Mouse (Mus musculus) common myeloid progenitor, adult 5-6 weeks (primary cell): ENCODE results near the gene Ly86. TPM values are rescaled to one million over a fixed set of nuclear protein-coding genes. Genes with fewer than 3 reads are reported as not detected.

Experiments used
- ATAC-seq: replicated peaks from 2 replicates; pipeline ENCODE4 v1.8.0; 2016; ENCODE audit warnings: low read depth, mild to moderate bottlenecking, moderate TSS enrichment, inconsistent platforms; ENCODE audit not compliant: poor library complexity, severe bottlenecking
- total RNA-seq: library from RNA; stranded (forward); fragments of 200-1000, 187-1606 nt; gene quantifications from 2 replicates; pipeline ENCODE4 v1.2.3, GENCODE M21; 2017

Gene Ly86
- total RNA-seq, 1 experiment from 2014 or later: 113 TPM

DNA sequence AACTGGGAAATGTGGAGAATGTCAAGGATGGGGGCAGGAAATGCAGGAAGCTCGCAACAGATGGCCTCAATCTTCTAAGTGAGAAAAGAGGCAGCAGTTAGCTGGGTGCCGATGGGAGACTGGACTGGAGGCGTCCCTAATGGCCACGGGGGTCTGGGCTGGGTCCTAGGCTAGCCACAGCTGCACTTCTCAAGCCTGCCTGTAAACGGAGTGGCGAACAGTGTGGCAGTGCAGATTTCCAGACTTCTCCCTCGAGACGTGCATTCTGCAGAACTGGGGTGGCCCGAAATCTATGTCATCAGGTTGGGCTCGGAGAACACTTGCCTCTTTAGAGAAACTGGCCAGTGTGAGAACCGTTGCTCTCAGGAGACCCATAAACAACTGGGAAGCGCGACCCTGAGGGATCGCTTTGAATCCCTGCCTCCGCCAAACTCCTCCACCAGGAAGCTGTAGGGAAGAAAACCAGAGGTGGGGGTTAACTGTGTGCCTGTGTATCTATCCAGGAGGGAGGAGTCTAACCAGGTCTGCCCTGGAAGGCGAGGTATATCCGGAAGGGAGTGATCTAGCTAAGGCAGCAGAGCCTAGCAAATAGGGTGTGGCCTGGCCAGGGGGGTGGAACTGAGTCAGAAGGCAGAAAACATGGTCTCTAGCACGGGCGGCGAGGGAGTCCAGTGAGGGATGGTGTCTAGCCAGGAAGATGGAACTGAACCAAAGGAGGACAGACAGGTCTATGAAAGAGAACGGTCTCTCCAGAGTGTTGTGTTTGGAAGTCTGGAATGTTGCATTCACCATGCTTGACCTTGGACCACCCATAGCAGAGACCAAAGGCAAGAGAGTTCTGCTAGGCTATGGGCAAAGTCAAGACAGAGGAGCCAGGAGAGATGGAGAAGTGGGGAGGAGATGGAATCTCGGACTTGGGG lies 107.3 kb downstream of the Ly86 start:
- ATAC-seq: 0 out of 2 replicates have a peak, but pooled peaks have one; percentile 11

- ATAC-seq: peak; percentile 79
These were observed 108.2 kb downstream of the Ly86 start for GRCm38 (mm10) chr13:37453203-37453602.

- no peak for ATAC-seq
These were observed 109.3 kb downstream of the Ly86 start for GRCm38 (mm10) chr13:37454356-37454755.

- no peak for ATAC-seq
These were observed 110.6 kb downstream of the Ly86 start for GRCm38 (mm10) chr13:37455561-37455960.

GRCm38 (mm10) chr13:37457007-37457827 lies 112.2 kb downstream of the Ly86 start:
- ATAC-seq: 0 out of 2 replicates have a peak, but pooled peaks have one; percentile 1

- ATAC-seq: no peak
These were observed 113.5 kb downstream of the Ly86 start for GRCm38 (mm10) chr13:37458557-37458956.

DNA sequence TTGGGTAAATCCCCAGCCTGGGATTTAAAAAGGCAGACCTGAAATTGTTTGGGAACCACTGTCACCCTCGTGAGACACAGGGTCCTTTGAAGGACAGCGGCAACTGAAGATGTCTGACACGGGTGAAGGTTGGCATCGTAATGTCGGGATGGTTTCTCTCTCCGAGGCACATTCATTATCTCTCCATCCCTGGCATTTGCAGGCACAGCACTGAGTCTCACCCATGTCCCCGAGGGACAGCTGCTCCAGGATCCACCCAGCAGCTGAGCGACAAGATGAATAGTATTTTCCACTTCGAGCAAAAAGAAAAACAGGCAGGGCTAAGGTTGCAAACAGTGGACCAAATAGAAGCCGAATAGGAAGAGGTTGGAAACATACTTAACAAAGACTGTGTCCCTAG lies 114.0 kb downstream of the Ly86 start:
- no peak for ATAC-seq

- ATAC-seq: no peak
These were observed 115.2 kb downstream of the Ly86 start for GRCm38 (mm10) chr13:37459957-37460930.

DNA sequence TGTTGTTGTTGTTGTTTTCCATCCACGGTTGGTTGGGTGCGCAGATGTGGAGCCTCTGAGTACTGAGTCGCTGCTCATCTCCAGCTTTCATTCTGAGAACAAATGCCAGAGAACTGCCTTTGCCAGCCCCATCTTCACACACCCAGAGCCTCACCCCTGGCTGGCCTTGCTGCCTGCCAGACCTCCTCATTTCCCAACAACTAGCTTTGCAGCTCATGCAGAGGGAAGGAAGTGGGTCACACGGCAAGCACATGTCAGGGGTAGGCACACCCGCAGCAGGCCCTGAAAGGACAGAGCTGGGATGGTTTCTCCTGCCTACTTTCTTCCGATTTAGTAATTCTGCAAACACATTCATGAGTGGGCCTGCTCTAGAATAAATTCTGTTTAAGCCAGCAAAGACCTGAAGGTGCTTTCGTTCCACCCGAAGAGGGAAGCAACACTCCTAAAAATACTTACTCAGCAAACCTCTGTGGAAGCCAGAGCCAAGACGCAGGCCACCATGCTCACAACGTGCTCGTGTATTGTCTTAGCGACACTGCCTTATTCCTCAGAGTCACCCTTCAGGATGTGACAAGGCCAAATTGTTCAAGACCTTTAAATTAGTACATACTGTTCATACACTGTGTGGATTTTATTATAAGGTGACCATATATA lies 117.2 kb downstream of the Ly86 start:
- ATAC-seq: peak; percentile 79

DNA sequence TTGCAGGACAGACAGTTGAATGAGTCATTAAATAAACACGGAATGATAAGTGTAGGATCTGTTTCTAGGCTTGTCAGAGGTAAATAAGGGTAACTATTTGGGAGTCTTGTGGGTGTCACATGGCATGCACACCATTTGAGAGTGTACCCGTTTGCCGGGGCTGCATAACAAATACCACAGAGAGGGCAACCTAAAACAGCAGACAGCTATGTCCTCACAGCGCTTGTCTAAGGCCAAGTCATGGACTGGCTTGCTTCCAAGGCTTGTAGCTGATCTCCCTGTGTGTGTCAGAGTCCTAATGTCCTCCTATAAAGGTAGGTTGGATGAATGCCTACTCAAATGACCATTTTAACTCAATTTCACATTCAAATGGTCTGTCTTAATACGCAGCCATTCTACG lies 120.7 kb downstream of the Ly86 start:
- ATAC-seq: no peak

GRCm38 (mm10) chr13:37467795-37468194 lies 122.8 kb downstream of the Ly86 start:
- ATAC-seq: peak; percentile 82
